Mouse (Mus musculus) intestine, embryonic 16.5 days (tissue): Measurements from ENCODE around the gene Alg9. TPM values are rescaled to one million over a fixed set of nuclear protein-coding genes. Genes with fewer than 3 reads are reported as not detected.
A peak's percentile ranks its signal among the peaks of the same experiment; 100 is the strongest.

Source experiments
- ATAC-seq: fragments of 200-750 bp; cut with Nextera tagmentation; 2 replicates; pipeline ENCODE4 v1.8.0; 2017; ENCODE audit warnings: moderate TSS enrichment, moderate library complexity
- H3K27ac ChIP-seq: fragments of 300-500 bp; sonication (generic); 2 replicates; pipeline ENCODE4 v1.5.1; 2014; ENCODE audit warnings: mild to moderate bottlenecking, low read length
- H3K27me3 ChIP-seq: fragments of 300-500 bp; sonication (generic); replicated peaks from 2 replicates; pipeline ENCODE4 v1.6.1; 2014; ENCODE audit warnings: low read length, control low read depth, mixed read lengths; ENCODE audit not compliant: control insufficient read depth, insufficient read depth
- H3K36me3 ChIP-seq: fragments of 300-500 bp; sonication (generic); 2 replicates; pipeline ENCODE4 v1.6.1; 2014; ENCODE audit warnings: low read length, control low read depth; ENCODE audit not compliant: control insufficient read depth, insufficient read depth
- H3K4me1 ChIP-seq: fragments of 300-500 bp; sonication (generic); 2 replicates; pipeline ENCODE4 v1.6.1; 2014; ENCODE audit warnings: low read length, control low read depth, mixed read lengths; ENCODE audit not compliant: control insufficient read depth, insufficient read depth
- H3K4me2 ChIP-seq: fragments of 300-500 bp; sonication (generic); 2 replicates; pipeline ENCODE4 v1.6.1; 2014; ENCODE audit warnings: low read depth, low read length, control low read depth
- H3K4me3 ChIP-seq: fragments of 300-500 bp; sonication (generic); 2 replicates; pipeline ENCODE4 v1.5.1; 2014; ENCODE audit warnings: mild to moderate bottlenecking, low read length
- H3K9ac ChIP-seq: fragments of 300-500 bp; sonication (generic); 2 replicates; pipeline ENCODE4 v1.6.1; 2014; ENCODE audit warnings: low read depth, low read length
- H3K9me3 ChIP-seq: fragments of 300-500 bp; sonication (generic); 2 replicates; pipeline ENCODE4 v1.6.1; 2016; ENCODE audit warnings: low read length, control low read depth; ENCODE audit not compliant: control insufficient read depth
- WGBS: fragments of 180-500 bp; shearing (Covaris S2); extraction: QIAGEN DNeasy Blood & Tissue Kit; methylation state at CpG from one replicate; pipeline ENCODE4 v1.1.7; 2014; 5-methylcytosine and 5-hydroxymethylcytosine counted together
- polyA plus RNA-seq: library from polyadenylated mRNA; unstranded; fragments of >200 nt; fragmentation: Nextera tagmentation; extraction: Ambion mirVana; gene quantifications from 2 replicates; pipeline ENCODE4 v1.2.1, GENCODE M21; 2015

Alg9 gene
- polyA plus RNA-seq, 1 experiment from 2014 or later = 42.9 TPM

- Histone ChIP-seq H3K4me3 (no peak overlapping the region), H3K27me3 (no peaks in the 10 kb centered on the region), H3K36me3 (0 out of 2 replicates have a peak, but pooled peaks cover 3% of the 10 kb centered on the region), H3K9me3 (no peaks in the 10 kb centered on the region), H3K4me1 (no peaks in the 10 kb centered on the region), H3K9ac (no peak overlapping the region), H3K27ac (no peak overlapping the region), H3K4me2 (no peak overlapping the region)
- 79% methylated on average over 13 of the region's 13 CpGs for WGBS
- no peak for ATAC-seq
These were observed 66.4 kb downstream of the Alg9 start for GRCm38 (mm10) chr9:50841079-50841789.

- no peak within 1 kb of the TSS; the same call in 1 of the 2 replicates for H3K27ac ChIP-seq
- 80% methylated on average over 3 of the region's 3 CpGs for WGBS
- no peak within 1 kb of the TSS for H3K9ac ChIP-seq
- no peak within 1 kb of the TSS for H3K4me3 ChIP-seq
- no peaks in the 10 kb centered on the region for H3K27me3 ChIP-seq
- no peaks in the 10 kb centered on the region for H3K36me3 ChIP-seq
- H3K9me3 ChIP-seq = no peaks in the 10 kb centered on the region
- no peak within 1 kb of the TSS for H3K4me2 ChIP-seq
- H3K4me1 ChIP-seq = 0 out of 2 replicates have a peak, but pooled peaks cover 3% of the 10 kb centered on the region
- no peak for ATAC-seq
These were observed 70.3 kb downstream of the Alg9 start, which contains the start of gene Ppp2r1b for GRCm38 (mm10) chr9:50845081-50845480. Gene Ppp2r1b, plus strand, starts transcription at chr9:50845301.

GRCm38 (mm10) chr9:50845547-50845946 is 70.7 kb downstream of the Alg9 start:
- H3K4me2 ChIP-seq = no peak overlapping the region
- no peak overlapping the region for H3K4me3 ChIP-seq
- H3K27me3 ChIP-seq = no peaks in the 10 kb centered on the region
- H3K9ac ChIP-seq = no peak overlapping the region
- no peak overlapping the region; the same call in 1 of the 2 replicates for H3K27ac ChIP-seq
- H3K4me1 ChIP-seq = peaks cover 7% of the 10 kb centered on the region
- no peaks in the 10 kb centered on the region for H3K9me3 ChIP-seq
- no peak for ATAC-seq
- no peaks in the 10 kb centered on the region for H3K36me3 ChIP-seq
- WGBS = 60% methylated on average over 9 of the region's 9 CpGs

GRCm38 (mm10) chr9:50847133-50847532 is 72.3 kb downstream of the Alg9 start:
- Histone ChIP-seq H3K4me1 (peaks cover 13% of the 10 kb centered on the region), H3K9me3 (no peaks in the 10 kb centered on the region), H3K27me3 (no peaks in the 10 kb centered on the region), H3K27ac (peak overlapping the region; percentile 76), H3K4me3 (no peak overlapping the region), H3K9ac (no peak overlapping the region), H3K36me3 (no peaks in the 10 kb centered on the region), H3K4me2 (no peak overlapping the region)
- WGBS = 81% methylated on average over 6 of the region's 6 CpGs
- no peak for ATAC-seq

GRCm38 (mm10) chr9:50847606-50848368 is 73.0 kb downstream of the Alg9 start:
- no peaks in the 10 kb centered on the region for H3K36me3 ChIP-seq
- no peaks in the 10 kb centered on the region for H3K27me3 ChIP-seq
- ATAC-seq = peak; percentile 45
- H3K9ac ChIP-seq = peak overlapping the region; percentile 36; the same call in 1 of the 2 replicates
- H3K9me3 ChIP-seq = no peaks in the 10 kb centered on the region
- H3K4me1 ChIP-seq = peaks cover 13% of the 10 kb centered on the region
- H3K4me3 ChIP-seq = peak overlapping the region; percentile 28
- peak overlapping the region; percentile 46 for H3K4me2 ChIP-seq
- 40% methylated on average over 12 of the region's 12 CpGs for WGBS
- peak overlapping the region; percentile 76 for H3K27ac ChIP-seq

GRCm38 (mm10) chr9:50848821-50849220 is 74.0 kb downstream of the Alg9 start:
- 58% methylated on average over 5 of the region's 5 CpGs for WGBS
- peak; percentile 20 for ATAC-seq
- peak overlapping the region; percentile 46 for H3K4me2 ChIP-seq
- peak overlapping the region; percentile 28; the same call in 1 of the 2 replicates for H3K4me3 ChIP-seq
- no peaks in the 10 kb centered on the region for H3K9me3 ChIP-seq
- no peak overlapping the region for H3K9ac ChIP-seq
- no peaks in the 10 kb centered on the region for H3K36me3 ChIP-seq
- H3K27ac ChIP-seq = peak overlapping the region; percentile 76
- no peaks in the 10 kb centered on the region for H3K27me3 ChIP-seq
- H3K4me1 ChIP-seq = peaks cover 13% of the 10 kb centered on the region

GRCm38 (mm10) chr9:50849249-50849648 is 74.4 kb downstream of the Alg9 start:
- Histone ChIP-seq H3K9ac (no peak overlapping the region), H3K4me2 (peak overlapping the region; percentile 46), H3K9me3 (no peaks in the 10 kb centered on the region), H3K4me3 (no peak overlapping the region), H3K36me3 (no peaks in the 10 kb centered on the region), H3K27ac (peak overlapping the region; percentile 80), H3K4me1 (peaks cover 13% of the 10 kb centered on the region), H3K27me3 (no peaks in the 10 kb centered on the region)
- peak; percentile 69 for ATAC-seq
- 16% methylated on average over 8 of the region's 8 CpGs for WGBS

GRCm38 (mm10) chr9:50849755-50850154 is 74.9 kb downstream of the Alg9 start:
- ATAC-seq = peak; percentile 48
- H3K27ac ChIP-seq = peak overlapping the region; percentile 80
- no peak overlapping the region for H3K4me3 ChIP-seq
- H3K9me3 ChIP-seq = no peaks in the 10 kb centered on the region
- no peaks in the 10 kb centered on the region for H3K36me3 ChIP-seq
- 53% methylated on average over 9 of the region's 9 CpGs for WGBS
- H3K4me1 ChIP-seq = peaks cover 17% of the 10 kb centered on the region
- H3K9ac ChIP-seq = peak overlapping the region; percentile 32; the same call in 1 of the 2 replicates
- no peaks in the 10 kb centered on the region for H3K27me3 ChIP-seq
- H3K4me2 ChIP-seq = peak overlapping the region; percentile 39

GRCm38 (mm10) chr9:50850271-50850670 is 75.5 kb downstream of the Alg9 start:
- H3K4me1 ChIP-seq = peaks cover 17% of the 10 kb centered on the region
- H3K36me3 ChIP-seq = no peaks in the 10 kb centered on the region
- H3K27ac ChIP-seq = peak overlapping the region; percentile 80
- peak overlapping the region; percentile 4; the same call in 1 of the 2 replicates for H3K4me3 ChIP-seq
- peak overlapping the region; percentile 39 for H3K4me2 ChIP-seq
- no peaks in the 10 kb centered on the region for H3K9me3 ChIP-seq
- ATAC-seq = no peak
- H3K27me3 ChIP-seq = no peaks in the 10 kb centered on the region
- H3K9ac ChIP-seq = peak overlapping the region; percentile 32; the same call in 1 of the 2 replicates
- WGBS = 17% methylated on average over 11 of the region's 11 CpGs
